ENCODE assay signal across 8 mouse cellular contexts in genomic region chr11:100428612-100429199, GRCm38 (mm10). TPM values are rescaled to one million over a fixed set of nuclear protein-coding genes. Genes with fewer than 3 reads are reported as not detected.
DNase-seq lines count a peak whose midpoint lies in the region; ATAC-seq and TF ChIP-seq lines count a peak whose summit lies in the region.
"Had no signal": no experiment of that assay in that cellular context is flagged by ENCODE, and none has a peak within 500 bp of the region (broad histone marks: within the 10 kb centered on the region; RNA-seq: fewer than 3 reads in every experiment).

No protein-coding gene starts in this region.

- peaks cover 22% of the 10 kb centered on the region; the same call in 1 of the 2 replicates for H3K36me3 ChIP-seq in kidney, postnatal 0 days (ENCODE audit: insufficient read depth, low read length)
- H3K36me3 ChIP-seq in heart, embryonic 14.5 days (ENCODE audit: control insufficient read depth, insufficient read depth, low read length), result peaks cover 48% of the 10 kb centered on the region
- no peaks in the 10 kb centered on the region for H3K36me3 ChIP-seq in liver, postnatal 0 days (replicated peaks; ENCODE audit: insufficient read depth, low read length)

- H3K4me1 ChIP-seq in kidney, postnatal 0 days (replicated peaks; ENCODE audit: insufficient read depth, low read length), result no peaks in the 10 kb centered on the region
- peaks cover 39 to 42% of the 10 kb centered on the region in 2 experiments for H3K4me1 ChIP-seq in heart, embryonic 14.5 days (ENCODE audit: control insufficient read depth in 2 of 2, insufficient read depth in 2 of 2, low read length in 2 of 2)
- H3K4me1 ChIP-seq in liver, postnatal 0 days (ENCODE audit: insufficient read depth), result no peaks in the 10 kb centered on the region

- 49% methylated on average over 9 of the region's 9 CpGs for WGBS in kidney, postnatal 0 days
- 14% methylated on average over 9 of the region's 9 CpGs for WGBS in heart, embryonic 14.5 days
- WGBS in liver, postnatal 0 days (ENCODE audit: insufficient replicate concordance), result 75% methylated on average over 9 of the region's 9 CpGs

- no peak overlapping the region for H3K4me2 ChIP-seq in kidney, postnatal 0 days (ENCODE audit: low read length)
- H3K4me2 ChIP-seq in heart, embryonic 14.5 days (ENCODE audit: low read length), result no peak overlapping the region
- no peak overlapping the region for H3K4me2 ChIP-seq in liver, postnatal 0 days (ENCODE audit: low read depth, low read length)

- DNase-seq in kidney, postnatal 0 days (ENCODE audit: low spot score), result no peak
- DNase-seq in kidney, postnatal 10 days, result no peak
- DNase-seq in right cerebral cortex, postnatal 4 days, result peak; percentile 27
- no peak for DNase-seq in right cerebral cortex, postnatal 25 days
- DNase-seq in liver, postnatal 0 days, result no peak
- no peak for DNase-seq in gastrocnemius, adult 8-10 months (ENCODE audit: low spot score in 2 of 2)

- no peak overlapping the region for H3K27ac ChIP-seq in kidney, postnatal 0 days
- H3K27ac ChIP-seq in heart, embryonic 14.5 days (replicated peaks in 1 of 2; ENCODE audit: control insufficient read depth in 1 of 2, insufficient read depth in 1 of 2, low read depth in 2 of 2, low read length in 2 of 2), result peak overlapping the region; percentile 72 to 79
- H3K27ac ChIP-seq in liver, postnatal 0 days (ENCODE audit: low read depth), result no peak overlapping the region

- ATAC-seq in kidney, postnatal 0 days (replicated peaks; ENCODE audit: low FRiP score, low read depth), result no peak
- ATAC-seq in heart, embryonic 14.5 days (ENCODE audit: insufficient number of reproducible peaks, insufficient read depth, low FRiP score, low read depth), result peak; percentile 28; the same call in 1 of the 2 replicates
- ATAC-seq in liver, postnatal 0 days, result no peak
- ATAC-seq: lung, postnatal 0 days had no signal

- H3K9ac ChIP-seq in kidney, postnatal 0 days (ENCODE audit: low read depth, low read length), result 0 out of 2 replicates have a peak overlapping the region, but pooled peaks have one; percentile 24
- H3K9ac ChIP-seq in heart, embryonic 14.5 days (ENCODE audit: low read length), result peak overlapping the region; percentile 18; the same call in 1 of the 2 replicates
- no peak overlapping the region for H3K9ac ChIP-seq in liver, postnatal 0 days (replicated peaks)

- no peak for TF ChIP-seq EP300 in liver, postnatal 0 days (IDR thresholded peaks at IDR 0.05; ENCODE audit: low read depth)

- no peak overlapping the region for H3K4me3 ChIP-seq in kidney, postnatal 0 days (replicated peaks; ENCODE audit: low read depth, low read length)
- no peak overlapping the region for H3K4me3 ChIP-seq in heart, embryonic 14.5 days (ENCODE audit: control insufficient read depth in 1 of 2, insufficient read depth in 1 of 2, low read depth in 1 of 2, low read length in 2 of 2)
- H3K4me3 ChIP-seq in liver, postnatal 0 days (ENCODE audit: low read depth, low read length), result no peak overlapping the region

- no peaks in the 10 kb centered on the region for H3K27me3 ChIP-seq in kidney, postnatal 0 days (ENCODE audit: insufficient read depth, low read length)
- no peaks in the 10 kb centered on the region for H3K27me3 ChIP-seq in heart, embryonic 14.5 days (ENCODE audit: control insufficient read depth, insufficient read depth, low read length)
- H3K27me3 ChIP-seq in liver, postnatal 0 days (ENCODE audit: insufficient read depth, low read length), result no peaks in the 10 kb centered on the region

- no peaks in the 10 kb centered on the region for H3K9me3 ChIP-seq in kidney, postnatal 0 days (replicated peaks; ENCODE audit: low read length)
- H3K9me3 ChIP-seq in heart, embryonic 14.5 days (ENCODE audit: control insufficient read depth, low read length), result no peaks in the 10 kb centered on the region
- H3K9me3 ChIP-seq in liver, postnatal 0 days (ENCODE audit: low read length), result no peaks in the 10 kb centered on the region

- TF ChIP-seq CTCF in kidney, postnatal 0 days (IDR thresholded peaks at IDR 0.05; ENCODE audit: low read depth), result no peak
- no peak for TF ChIP-seq CTCF in liver, postnatal 0 days (IDR thresholded peaks at IDR 0.05; ENCODE audit: low read depth)

RNA-seq across cellular contexts. Expression of gene Nt5c3b, which starts 12.9 kb away (rescaled TPM):
- 97.6 and 98.6 TPM in 2 replicates for polyA plus RNA-seq in kidney, postnatal 0 days (2015; fragmentation: Nextera tagmentation; extraction: Ambion mirVana)
- polyA plus RNA-seq in heart, embryonic 14.5 days (2014; fragmentation: Nextera tagmentation; extraction: Ambion mirVana), result 95.8 and 102 TPM in 2 replicates
- polyA plus RNA-seq in liver, postnatal 0 days (2015; fragmentation: Nextera tagmentation; extraction: Ambion mirVana), result 11.1 and 11.9 TPM in 2 replicates
- 1 to 10 TPM; 6.2 to 8.4 (median 7.7) TPM for total RNA-seq in gastrocnemius, adult 8-10 months (2022)

RNA-seq across cellular contexts. Expression of gene Klhl10, which starts 13.0 kb away (rescaled TPM):
- 0.29 and 0.32 TPM in 2 replicates for polyA plus RNA-seq in kidney, postnatal 0 days (2015; fragmentation: Nextera tagmentation; extraction: Ambion mirVana)
- polyA plus RNA-seq in heart, embryonic 14.5 days (2014; fragmentation: Nextera tagmentation; extraction: Ambion mirVana), result 0.36 and 0.44 TPM in 2 replicates
- polyA plus RNA-seq in liver, postnatal 0 days (2015; fragmentation: Nextera tagmentation; extraction: Ambion mirVana), result 0.07 TPM in 2 replicates
- total RNA-seq in gastrocnemius, adult 8-10 months (2022), result under 1 TPM; 0.13 to 0.39 (median 0.33) TPM

RNA-seq across cellular contexts. Expression of gene Fkbp10, which starts 13.2 kb away (rescaled TPM):
- 108 and 122 TPM in 2 replicates for polyA plus RNA-seq in kidney, postnatal 0 days (2015; fragmentation: Nextera tagmentation; extraction: Ambion mirVana)
- 94.5 and 95.3 TPM in 2 replicates for polyA plus RNA-seq in heart, embryonic 14.5 days (2014; fragmentation: Nextera tagmentation; extraction: Ambion mirVana)
- 7.4 and 9.0 TPM in 2 replicates for polyA plus RNA-seq in liver, postnatal 0 days (2015; fragmentation: Nextera tagmentation; extraction: Ambion mirVana)
- 1 to 10 TPM; 1.1 to 3.3 (median 2.9) TPM for total RNA-seq in gastrocnemius, adult 8-10 months (2022)

RNA-seq across cellular contexts. Expression of gene P3h4, which starts 14.1 kb away (rescaled TPM):
- polyA plus RNA-seq in kidney, postnatal 0 days (2015; fragmentation: Nextera tagmentation; extraction: Ambion mirVana), result 51.4 and 54.5 TPM in 2 replicates
- polyA plus RNA-seq in heart, embryonic 14.5 days (2014; fragmentation: Nextera tagmentation; extraction: Ambion mirVana), result 54.7 and 58.1 TPM in 2 replicates
- polyA plus RNA-seq in liver, postnatal 0 days (2015; fragmentation: Nextera tagmentation; extraction: Ambion mirVana), result 3.4 and 4.6 TPM in 2 replicates
- 1 to 10 TPM; 1.5 to 3.5 (median 2.3) TPM for total RNA-seq in gastrocnemius, adult 8-10 months (2022)

RNA-seq across cellular contexts. Expression of gene Jup, which starts 31.1 kb away (rescaled TPM):
- polyA plus RNA-seq in kidney, postnatal 0 days (2015; fragmentation: Nextera tagmentation; extraction: Ambion mirVana), result 119 and 129 TPM in 2 replicates
- polyA plus RNA-seq in heart, embryonic 14.5 days (2014; fragmentation: Nextera tagmentation; extraction: Ambion mirVana), result 117 and 118 TPM in 2 replicates
- 17.5 and 18.9 TPM in 2 replicates for polyA plus RNA-seq in liver, postnatal 0 days (2015; fragmentation: Nextera tagmentation; extraction: Ambion mirVana)
- total RNA-seq in gastrocnemius, adult 8-10 months (2022), result 10 to 100 TPM; 52.8 to 86.6 (median 56.6) TPM

Comparison
In these comparisons a context has a peak if more than half of its experiments do, and no peak if none do; other contexts are left out.
1. H3K27ac ChIP-seq: peak in heart, embryonic 14.5 days (2 of 2); none in kidney, postnatal 0 days (single experiment) and liver, postnatal 0 days (single experiment).